Mouse (Mus musculus): ENCODE measurements around the gene Tbx10.
"Not testable (repeated sequence)": the region's sequence is repeated elsewhere in the genome, so short reads cannot be mapped to it uniquely, and the experiment has no call there.

Tbx10 gene
- long read RNA-seq, experiment 1, result 0 reads
- long read RNA-seq, experiment 2, result 0 reads

- intact Hi-C loops (cut with DNase I), result no loop called here
Measured at GRCm38 (mm10) chr19:3992416-3992815, at the start of gene Tbx10. Gene Tbx10, plus strand, starts transcription at chr19:3992752.

DNA sequence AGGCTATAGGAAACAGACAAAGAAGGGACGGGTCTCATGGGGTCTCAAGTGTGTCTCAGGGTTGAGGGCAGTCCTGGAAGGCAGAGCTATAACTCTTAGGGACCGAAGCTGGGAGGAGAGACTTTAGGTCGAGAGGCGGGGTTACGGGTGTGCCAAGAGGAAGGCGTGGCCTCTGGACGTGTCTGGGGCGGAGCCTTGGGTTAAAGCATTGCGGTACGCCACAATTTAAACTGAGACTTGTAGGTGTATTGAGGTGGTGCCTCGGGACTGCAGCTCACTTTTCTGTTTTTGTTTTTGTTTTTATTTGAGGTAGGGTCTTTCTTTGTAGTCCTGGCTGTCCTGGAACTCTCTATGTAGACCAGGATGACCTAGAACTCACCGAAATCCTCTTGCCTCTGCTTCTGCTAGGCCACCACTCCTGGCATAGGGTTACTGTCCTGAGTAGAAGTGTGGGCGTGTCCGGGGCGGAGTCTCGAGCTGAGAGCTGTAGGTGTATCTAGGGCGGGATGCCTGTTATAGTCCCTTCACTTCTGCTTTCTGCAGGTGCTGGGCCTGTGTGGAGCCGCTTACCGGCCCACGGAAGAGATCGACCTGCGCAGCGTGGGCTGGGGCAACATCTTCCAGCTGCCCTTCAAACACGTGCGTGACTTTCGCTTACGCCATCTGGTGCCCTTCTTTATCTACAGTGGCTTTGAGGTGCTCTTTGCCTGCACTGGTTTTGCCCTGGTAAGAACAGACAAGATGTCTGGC, 49.4 kb upstream of the Tbx10 start:
- intact Hi-C loops (cut with DNase I), result no loop called here

DNA sequence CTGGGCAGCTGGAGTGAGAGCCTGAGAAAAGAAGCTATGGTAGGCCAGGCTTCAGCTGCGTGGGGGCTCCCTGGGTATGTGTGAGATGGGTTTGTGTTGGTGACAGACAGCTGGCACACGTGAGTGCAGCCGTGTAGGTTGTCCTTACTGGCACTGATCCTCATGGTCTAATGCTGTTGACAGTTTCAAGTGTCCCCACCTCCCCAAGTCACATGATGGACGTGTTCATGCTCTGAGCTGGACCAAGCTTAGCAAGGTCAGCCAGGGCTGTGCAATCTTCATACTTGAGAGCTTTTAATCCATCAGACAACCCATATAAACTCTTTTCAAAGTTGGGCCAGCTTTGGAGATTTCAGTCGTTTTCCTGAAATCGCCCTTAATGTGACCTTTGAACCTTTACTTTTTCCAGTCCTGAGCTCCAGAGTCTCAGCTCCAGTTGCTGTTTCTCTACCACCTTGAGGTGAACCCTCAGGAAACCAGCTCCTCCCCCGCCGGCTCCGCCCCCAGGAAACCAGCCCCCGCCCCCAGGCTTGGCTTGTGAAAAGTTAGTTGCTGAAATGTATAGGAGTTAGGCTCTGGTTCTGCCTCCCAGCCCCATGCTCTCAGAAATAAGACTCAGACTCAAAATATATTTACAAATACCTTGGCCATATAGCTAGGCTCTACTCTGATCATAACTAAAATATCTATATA, 46.5 kb upstream of the Tbx10 start:
- intact Hi-C loops (cut with DNase I), result loop anchor here (2.0 kb wide), 2 partner anchors 35 to 67 kb away; partner anchors contain the start of gene Ndufv1

DNA sequence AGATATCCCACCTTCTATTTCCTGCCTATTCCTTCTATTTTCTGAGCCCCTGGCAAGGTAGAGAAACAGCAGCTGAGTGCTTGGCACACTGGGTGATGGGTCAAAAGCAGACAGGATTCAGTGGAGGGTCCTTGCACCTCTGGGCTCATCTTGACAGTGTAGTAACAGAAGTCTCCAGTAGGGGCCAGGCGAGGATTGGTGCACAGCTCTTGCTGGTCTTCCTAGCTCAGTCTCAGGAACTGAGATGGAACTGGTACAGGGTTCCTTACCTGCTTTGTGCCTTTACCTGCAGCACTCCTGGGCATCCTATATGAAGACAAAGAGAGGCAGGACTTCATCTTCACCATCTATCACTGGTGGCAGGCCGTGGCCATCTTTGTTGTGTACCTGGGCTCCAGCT, 45.8 kb upstream of the Tbx10 start:
- intact Hi-C loops (cut with DNase I), result loop anchor here (2.0 kb wide), 2 partner anchors 34 to 66 kb away; partner anchors contain the start of gene Ndufv1

DNA sequence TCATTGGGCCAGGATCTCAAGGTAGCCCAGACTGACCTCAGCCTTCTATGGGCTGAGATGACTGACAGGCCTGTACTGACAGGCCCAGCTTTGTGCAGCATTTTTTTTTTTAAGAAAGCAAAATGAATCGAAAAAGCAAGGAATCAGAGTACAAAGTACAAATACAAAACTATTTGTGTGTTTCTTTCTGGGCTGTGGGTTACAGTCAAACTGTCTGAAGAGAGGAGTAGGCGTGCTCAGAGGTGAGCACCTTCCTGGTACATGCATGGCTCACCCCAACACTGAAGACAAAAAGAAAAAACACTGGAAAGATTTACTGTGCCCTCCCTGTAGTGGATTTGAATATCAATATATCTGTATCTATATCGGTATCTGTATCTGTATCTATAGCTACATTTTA, 44.7 kb upstream of the Tbx10 start:
- intact Hi-C loops (cut with DNase I), result loop anchor here (2.0 kb wide), 2 partner anchors 33 to 65 kb away; partner anchors contain the start of gene Ndufv1

DNA sequence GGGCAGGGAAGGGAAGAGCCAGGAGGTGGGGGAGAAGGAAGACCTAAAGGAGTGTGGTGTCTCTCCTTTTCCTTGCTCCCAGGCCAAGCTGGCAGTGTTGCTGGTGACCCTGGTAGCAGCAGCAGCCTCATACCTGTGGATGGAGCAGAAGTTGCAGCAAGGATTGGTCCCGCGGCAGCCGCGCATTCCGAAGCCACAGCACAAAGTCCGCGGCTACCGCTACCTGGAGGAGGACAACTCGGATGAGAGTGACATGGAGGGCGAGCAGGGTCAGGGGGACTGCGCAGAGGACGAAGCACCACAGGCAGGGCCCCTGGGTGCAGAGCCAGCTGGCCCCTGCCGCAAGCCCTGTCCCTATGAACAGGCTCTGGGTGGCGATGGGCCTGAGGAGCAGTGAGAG, 44.0 kb upstream of the Tbx10 start:
- intact Hi-C loops (cut with DNase I), result no loop called here

GRCm38 (mm10) chr19:3950331-3950730, 42.2 kb upstream of the Tbx10 start:
- intact Hi-C loops (cut with DNase I), result no loop called here

DNA sequence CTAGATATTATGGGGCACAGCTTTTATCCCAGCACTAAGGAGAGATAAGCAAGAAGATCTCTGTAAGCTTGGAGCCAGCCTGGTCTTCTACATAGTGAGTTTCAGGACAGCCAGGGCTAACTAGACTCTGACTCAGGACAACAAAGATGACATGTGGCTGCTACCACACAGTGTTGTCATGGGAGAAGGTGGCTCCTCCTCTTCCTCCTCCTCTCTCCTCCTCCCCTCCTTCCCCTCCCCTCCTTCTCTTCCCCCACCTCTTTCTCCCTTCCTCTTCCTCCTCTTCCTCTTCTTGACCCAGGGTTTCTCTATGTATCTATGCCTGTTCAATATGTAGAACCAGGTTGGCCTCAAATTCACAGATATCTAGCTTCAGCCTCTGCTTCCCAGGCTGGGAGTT, 41.1 kb upstream of the Tbx10 start:
- intact Hi-C loops (cut with DNase I), result no loop called here

DNA sequence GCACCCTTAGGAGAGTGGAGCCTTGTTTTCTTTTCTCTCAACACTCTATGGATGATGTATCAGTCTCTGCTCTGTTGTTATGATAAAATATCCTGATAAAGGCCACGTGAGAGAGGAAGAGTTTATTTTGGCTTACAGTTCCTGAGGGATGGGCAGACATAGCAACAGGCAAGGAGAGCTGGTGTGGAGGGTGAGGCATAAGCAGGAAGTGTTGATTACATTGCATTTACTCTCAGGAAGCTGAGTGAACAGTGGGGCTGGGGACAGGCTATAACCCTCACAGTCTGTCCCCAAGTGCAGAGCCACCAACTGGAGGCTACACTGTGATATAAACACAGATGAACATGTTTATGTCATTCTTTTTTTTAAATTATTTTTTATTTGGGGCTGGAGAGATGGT, 40.5 kb upstream of the Tbx10 start:
- intact Hi-C loops (cut with DNase I), result no loop called here

DNA sequence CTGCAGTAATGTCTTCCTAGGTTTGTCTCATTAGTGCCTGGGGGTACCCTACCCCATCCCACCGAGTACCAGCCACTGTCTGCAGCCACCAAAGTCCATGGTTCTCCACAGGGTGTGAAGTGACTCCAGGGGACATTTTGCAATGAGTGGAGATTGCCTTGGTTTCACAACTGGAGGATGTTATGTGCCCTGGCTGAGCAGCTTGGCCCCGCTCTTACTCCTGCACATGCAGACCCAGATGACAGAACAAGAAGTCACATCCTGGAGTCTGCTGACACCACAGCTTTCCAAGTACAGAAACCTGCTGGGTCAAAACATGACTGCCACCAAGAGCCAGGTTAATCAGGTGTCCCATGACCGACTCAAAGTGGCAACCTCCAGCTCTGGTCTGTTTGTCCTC, 37.5 kb upstream of the Tbx10 start:
- intact Hi-C loops (cut with DNase I), result no loop called here

DNA sequence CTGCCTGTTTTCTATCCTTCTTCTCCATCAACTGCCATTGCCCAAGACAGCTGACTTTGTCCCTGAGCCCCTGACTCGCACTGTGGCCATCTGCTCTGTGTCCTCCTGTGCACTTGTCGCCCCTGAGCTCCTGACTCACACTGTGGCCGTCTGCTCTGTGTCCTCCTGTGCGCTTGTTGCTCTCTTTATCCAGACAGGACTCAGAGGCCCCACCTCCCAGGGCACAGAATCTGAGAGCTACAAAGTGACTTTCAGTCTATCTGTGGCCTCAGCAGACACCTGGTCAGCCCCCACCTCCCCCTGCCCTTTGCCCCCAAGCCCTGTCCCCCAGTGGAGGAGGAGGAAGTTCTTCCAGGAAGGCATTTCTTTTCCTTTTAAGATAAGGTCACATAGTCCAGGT, 36.7 kb upstream of the Tbx10 start:
- intact Hi-C loops (cut with DNase I), result no loop called here

DNA sequence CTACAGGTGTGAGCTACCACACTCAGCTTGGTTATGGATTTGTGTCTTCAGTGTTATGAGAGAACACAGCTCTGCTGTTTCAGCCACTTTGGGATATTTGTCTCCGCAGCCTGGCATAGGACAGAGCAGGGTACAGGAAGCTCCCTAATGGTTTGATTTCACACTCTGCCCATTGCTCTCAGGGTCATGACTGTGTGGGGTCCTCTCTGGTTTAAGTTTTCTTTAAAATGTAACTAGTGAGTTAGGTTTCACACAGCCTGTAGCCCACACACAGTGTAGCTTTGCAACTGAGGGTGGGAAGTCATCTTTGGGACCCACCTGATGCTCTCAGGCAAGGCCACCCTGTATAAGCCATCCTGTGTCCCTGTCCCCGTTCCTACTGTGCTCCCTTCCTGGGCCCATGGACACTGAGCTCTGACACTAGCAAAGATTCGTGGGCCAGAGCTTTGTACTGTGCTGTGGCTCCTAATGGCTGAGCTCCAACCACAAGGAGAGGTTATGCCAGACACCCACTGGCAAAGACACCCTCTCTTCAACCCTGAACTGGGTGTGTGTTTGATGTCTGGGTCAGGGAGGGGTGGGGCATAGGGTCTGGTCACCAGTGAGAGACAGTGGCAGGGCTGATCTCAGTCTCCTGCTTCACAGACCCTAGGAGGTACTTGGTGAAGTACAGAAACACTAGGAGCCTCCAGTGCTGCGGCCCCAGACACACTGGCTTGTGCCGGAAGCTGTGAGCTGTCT, 35.1 kb upstream of the Tbx10 start:
- intact Hi-C loops (cut with DNase I), result not testable (repeated sequence)

- intact Hi-C loops (cut with DNase I), result no loop called here
Measured at GRCm38 (mm10) chr19:3958470-3958869, 34.1 kb upstream of the Tbx10 start, which contains the start of gene Aldh3b3. Gene Aldh3b3, plus strand, starts transcription at chr19:3958645.

GRCm38 (mm10) chr19:3959030-3959429, 33.5 kb upstream of the Tbx10 start:
- intact Hi-C loops (cut with DNase I), result no loop called here

DNA sequence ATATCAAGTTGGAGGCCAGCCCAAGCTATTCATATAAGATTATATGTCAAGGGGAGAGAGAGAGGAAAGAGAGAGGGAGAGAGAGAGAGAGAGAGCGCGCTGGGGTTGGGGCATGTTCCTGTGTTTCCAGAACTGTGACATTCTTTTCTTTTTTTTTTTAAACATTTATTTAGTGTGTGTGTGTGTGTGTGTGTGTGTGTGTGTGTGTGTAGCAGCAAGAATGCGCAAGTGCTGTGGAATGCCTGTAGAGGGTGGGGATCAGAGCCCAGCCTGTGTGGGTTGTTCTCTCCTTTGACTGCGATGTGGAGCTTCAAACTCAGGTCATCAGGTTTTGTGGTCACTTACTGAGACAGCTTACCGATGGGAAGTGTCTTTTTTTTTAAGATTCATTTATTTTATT, 32.3 kb upstream of the Tbx10 start:
- intact Hi-C loops (cut with DNase I), result no loop called here

DNA sequence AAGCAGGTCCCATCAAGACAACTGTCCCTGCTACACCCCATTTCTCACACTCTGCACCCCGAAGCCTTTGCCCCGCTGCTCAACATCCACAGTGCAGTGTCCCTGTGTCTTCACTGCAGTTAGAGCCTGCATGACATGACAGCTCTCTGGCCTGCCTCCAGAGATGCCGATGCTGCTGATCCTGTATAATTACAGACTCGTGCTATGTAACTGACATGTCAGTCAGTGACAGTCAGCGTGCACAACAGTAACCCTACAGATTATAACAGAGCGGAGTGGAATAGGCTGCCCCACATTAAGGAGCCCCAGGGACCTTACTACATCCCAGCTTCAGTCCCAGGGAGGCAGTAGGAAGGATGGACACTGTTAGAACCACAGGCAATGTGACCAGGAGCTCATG, 30.7 kb upstream of the Tbx10 start:
- intact Hi-C loops (cut with DNase I), result not testable (repeated sequence)

GRCm38 (mm10) chr19:3962469-3962868, 30.1 kb upstream of the Tbx10 start:
- intact Hi-C loops (cut with DNase I), result no loop called here

GRCm38 (mm10) chr19:3964030-3964429, 28.5 kb upstream of the Tbx10 start:
- intact Hi-C loops (cut with DNase I), result no loop called here

GRCm38 (mm10) chr19:3966330-3967075, 26.0 kb upstream of the Tbx10 start:
- intact Hi-C loops (cut with DNase I), result no loop called here

GRCm38 (mm10) chr19:3967258-3967657, 25.3 kb upstream of the Tbx10 start:
- intact Hi-C loops (cut with DNase I), result no loop called here

GRCm38 (mm10) chr19:3972229-3972628, 20.3 kb upstream of the Tbx10 start, which contains the start of gene Aldh3b2:
Gene Aldh3b2, plus strand, starts transcription at chr19:3972328.
- intact Hi-C loops (cut with DNase I), result no loop called here
